Mouse (Mus musculus) forebrain, embryonic 14.5 days (tissue): ENCODE results near the gene Hipk4. TPM values are rescaled to one million over a fixed set of nuclear protein-coding genes. Genes with fewer than 3 reads are reported as not detected.
A peak's percentile ranks its signal among the peaks of the same experiment; 100 is the strongest.

Source experiments
- ATAC-seq: fragments of 200-750 bp; cut with Nextera tagmentation; 2 replicates; pipeline ENCODE4 v1.8.0; 2017; ENCODE audit warnings: mild to moderate bottlenecking, moderate library complexity
- DNase-seq: peaks from one replicate; pipeline ENCODE4 v3.0.0-alpha.2; 2015; ENCODE audit warnings: low spot score
- H3K27ac ChIP-seq: fragments of 300-500 bp; sonication (generic); 2 replicates; pipeline ENCODE4 v1.5.1; 2014; ENCODE audit warnings: low read depth, mild to moderate bottlenecking, control low read depth, low read length, moderate library complexity
- H3K27me3 ChIP-seq: fragments of 300-500 bp; sonication (generic); replicated peaks from 2 replicates; pipeline ENCODE4 v1.6.1; 2014; ENCODE audit warnings: low read length, control low read depth, mixed read lengths; ENCODE audit not compliant: control insufficient read depth, insufficient read depth
- H3K36me3 ChIP-seq: fragments of 300-500 bp; sonication (generic); 2 replicates; pipeline ENCODE4 v1.6.1; 2014; ENCODE audit warnings: low read length, control low read depth; ENCODE audit not compliant: control insufficient read depth, insufficient read depth
- H3K4me1 ChIP-seq: fragments of 300-500 bp; sonication (generic); 2 replicates; pipeline ENCODE4 v1.6.1; 2014; ENCODE audit warnings: antibody characterized with exemption, low read length, control low read depth; ENCODE audit not compliant: control insufficient read depth, insufficient read depth
- H3K4me2 ChIP-seq: fragments of 300-500 bp; sonication (generic); 2 replicates; pipeline ENCODE4 v1.6.1; 2014; ENCODE audit warnings: mild to moderate bottlenecking, control low read depth, low read length
- H3K4me3 ChIP-seq: fragments of 300-500 bp; sonication (generic); 2 replicates; pipeline ENCODE4 v1.5.1; 2014; ENCODE audit warnings: low read depth, low read length, control low read depth
- H3K9ac ChIP-seq: fragments of 300-500 bp; sonication (generic); 2 replicates; pipeline ENCODE4 v1.6.1; 2014; ENCODE audit warnings: mild to moderate bottlenecking, low read length, control low read depth, moderate library complexity
- H3K9me3 ChIP-seq: fragments of 300-500 bp; sonication (generic); replicated peaks from 2 replicates; pipeline ENCODE4 v1.6.1; 2016; ENCODE audit warnings: low read length, control low read depth, mixed read lengths; ENCODE audit not compliant: control insufficient read depth
- WGBS: fragments of 180-500 bp; shearing (Covaris S2); extraction: QIAGEN DNeasy Blood & Tissue Kit; methylation state at CpG from one replicate; pipeline ENCODE4 v1.1.7; 2014; 5-methylcytosine and 5-hydroxymethylcytosine counted together
- polyA plus RNA-seq: library from polyadenylated mRNA; unstranded; fragments of >200 nt; fragmentation: Nextera tagmentation; extraction: Ambion mirVana; gene quantifications from 2 replicates; pipeline ENCODE4 v1.2.1, GENCODE M21; 2014

Gene Hipk4
- polyA plus RNA-seq, 1 experiment from 2014 or later, result 0.08 TPM

DNA sequence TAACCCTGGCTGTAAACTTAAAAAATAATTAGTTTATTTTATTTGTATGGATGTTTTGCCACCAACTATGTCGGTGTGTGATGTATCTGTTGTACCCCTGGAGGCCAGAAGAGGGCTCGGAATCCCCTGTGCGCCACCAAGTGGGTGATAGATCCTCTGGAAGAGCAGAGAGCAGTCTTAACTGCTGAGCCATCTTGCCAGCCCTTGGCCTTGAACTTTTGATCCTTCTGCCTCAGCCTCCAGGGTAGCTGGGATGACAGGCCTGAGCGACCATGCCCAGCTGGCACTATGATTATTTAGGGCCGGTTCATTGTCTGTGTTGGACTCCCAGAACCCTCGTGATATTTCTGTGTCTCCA, 14.4 kb upstream of the Hipk4 start:
- ATAC-seq, result peak; percentile 30
- H3K9me3 ChIP-seq, result no peaks in the 10 kb centered on the region
- no peaks in the 10 kb centered on the region for H3K27me3 ChIP-seq
- H3K4me3 ChIP-seq, result peak overlapping the region; percentile 47; the same call in 1 of the 2 replicates
- DNase-seq, result peak; percentile 68
- H3K36me3 ChIP-seq, result no peaks in the 10 kb centered on the region
- H3K4me1 ChIP-seq, result peaks cover 5% of the 10 kb centered on the region; the same call in 1 of the 2 replicates
- H3K4me2 ChIP-seq, result peak overlapping the region; percentile 63
- no peak overlapping the region for H3K9ac ChIP-seq
- H3K27ac ChIP-seq, result peak overlapping the region; percentile 92; the same call in 1 of the 2 replicates
- WGBS, result 25% methylated on average over 6 of the region's 6 CpGs

DNA sequence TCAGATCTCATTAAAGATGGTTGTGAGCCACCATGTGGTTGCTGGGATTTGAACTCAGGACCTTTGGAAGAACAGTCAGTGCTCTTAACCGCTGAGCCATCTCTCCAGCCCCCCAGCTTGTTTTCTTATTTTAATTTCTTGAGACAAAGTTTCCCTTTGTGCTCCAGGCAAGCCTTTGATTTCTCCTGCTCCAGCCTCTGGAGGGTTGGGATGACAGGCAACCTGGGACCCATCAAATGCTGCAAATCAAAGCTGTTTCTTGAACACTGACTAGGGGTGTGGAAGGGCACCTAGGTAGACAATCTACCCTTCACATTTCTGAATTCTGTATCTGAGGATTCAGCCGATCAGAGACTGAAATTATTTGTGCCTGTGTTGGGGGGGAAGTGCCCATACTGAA, 12.3 kb upstream of the Hipk4 start:
- no peak overlapping the region for H3K9ac ChIP-seq
- H3K4me2 ChIP-seq, result no peak overlapping the region
- H3K27ac ChIP-seq, result no peak overlapping the region
- WGBS, result 87% methylated on average over 2 of the region's 2 CpGs
- H3K4me1 ChIP-seq, result peaks cover 5% of the 10 kb centered on the region; the same call in 1 of the 2 replicates
- no peak for DNase-seq
- ATAC-seq, result no peak
- H3K4me3 ChIP-seq, result no peak overlapping the region
- no peaks in the 10 kb centered on the region for H3K27me3 ChIP-seq
- no peaks in the 10 kb centered on the region for H3K9me3 ChIP-seq
- H3K36me3 ChIP-seq, result no peaks in the 10 kb centered on the region

DNA sequence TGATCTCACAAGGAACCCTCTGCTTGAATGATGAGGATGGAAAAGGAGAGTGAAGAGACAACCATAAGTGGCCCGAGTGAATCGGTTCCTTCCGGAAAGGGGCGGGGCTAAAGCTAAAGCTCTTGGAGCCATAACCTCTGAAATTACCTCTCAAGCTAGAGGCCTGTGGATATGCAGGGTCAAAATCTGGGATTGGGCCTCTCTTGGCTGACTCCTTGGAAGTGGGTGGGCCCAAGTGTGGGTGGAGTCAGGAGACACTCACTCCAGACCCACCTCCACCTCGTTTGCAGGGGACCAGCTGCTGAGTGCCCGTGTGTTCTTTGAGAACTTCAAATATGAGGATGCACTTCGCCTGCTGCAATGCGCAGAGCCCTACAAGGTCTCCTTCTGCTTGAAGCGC, 8.1 kb upstream of the Hipk4 start:
- H3K4me2 ChIP-seq, result no peak overlapping the region
- no peaks in the 10 kb centered on the region for H3K27me3 ChIP-seq
- no peaks in the 10 kb centered on the region for H3K9me3 ChIP-seq
- DNase-seq (no peak), ATAC-seq (no peak)
- H3K4me3 ChIP-seq, result no peak overlapping the region
- H3K36me3 ChIP-seq, result no peaks in the 10 kb centered on the region
- H3K9ac ChIP-seq, result no peak overlapping the region
- no peaks in the 10 kb centered on the region for H3K4me1 ChIP-seq
- no peak overlapping the region for H3K27ac ChIP-seq
- 75% methylated on average over 9 of the region's 9 CpGs for WGBS

DNA sequence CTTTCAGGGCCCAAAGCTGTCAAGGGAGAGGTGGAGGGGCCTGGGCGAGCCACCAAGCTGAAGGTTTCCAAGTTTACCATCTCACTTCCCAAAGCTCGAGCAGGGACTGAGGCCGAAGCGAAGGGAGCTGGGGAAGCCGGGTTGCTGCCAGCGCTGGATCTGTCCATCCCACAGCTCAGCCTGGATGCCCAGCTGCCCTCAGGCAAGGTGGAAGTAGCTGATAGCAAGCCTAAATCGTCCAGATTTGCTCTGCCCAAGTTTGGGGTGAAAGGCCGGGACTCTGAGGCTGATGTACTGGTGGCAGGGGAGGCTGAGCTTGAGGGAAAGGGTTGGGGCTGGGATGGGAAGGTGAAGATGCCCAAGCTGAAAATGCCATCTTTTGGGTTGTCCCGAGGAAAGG, 4.8 kb upstream of the Hipk4 start:
- DNase-seq (no peak), ATAC-seq (no peak)
- Histone ChIP-seq H3K27ac (no peak overlapping the region), H3K36me3 (no peaks in the 10 kb centered on the region), H3K4me1 (no peaks in the 10 kb centered on the region), H3K4me2 (no peak overlapping the region), H3K27me3 (no peaks in the 10 kb centered on the region), H3K9ac (no peak overlapping the region), H3K4me3 (no peak overlapping the region), H3K9me3 (no peaks in the 10 kb centered on the region)
- 85% methylated on average over 9 of the region's 9 CpGs for WGBS

DNA sequence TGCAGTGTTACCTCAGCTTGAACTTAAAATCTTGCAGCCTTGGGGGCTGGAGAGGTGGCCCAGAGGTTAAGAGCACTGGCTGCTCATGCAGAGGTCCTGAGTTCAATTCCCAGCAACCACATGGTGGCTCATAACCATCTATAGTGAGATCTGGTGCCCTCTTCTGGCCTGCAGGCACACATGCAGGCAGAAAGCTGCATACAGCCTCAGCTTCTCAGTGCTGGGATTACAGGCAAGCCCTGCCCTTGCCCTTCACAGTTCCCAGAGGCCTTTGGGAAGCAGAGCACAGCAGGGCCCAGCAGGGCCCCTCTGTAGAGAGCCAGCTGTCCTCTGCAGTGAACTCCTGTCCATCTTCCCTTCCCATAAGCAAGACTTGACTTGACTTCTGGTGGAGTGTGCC, 3.0 kb upstream of the Hipk4 start:
- Histone ChIP-seq H3K4me2 (no peak overlapping the region), H3K27ac (no peak overlapping the region), H3K27me3 (no peaks in the 10 kb centered on the region), H3K4me3 (no peak overlapping the region), H3K9ac (no peak overlapping the region), H3K9me3 (no peaks in the 10 kb centered on the region), H3K36me3 (no peaks in the 10 kb centered on the region), H3K4me1 (no peaks in the 10 kb centered on the region)
- DNase-seq, result no peak
- ATAC-seq, result no peak

DNA sequence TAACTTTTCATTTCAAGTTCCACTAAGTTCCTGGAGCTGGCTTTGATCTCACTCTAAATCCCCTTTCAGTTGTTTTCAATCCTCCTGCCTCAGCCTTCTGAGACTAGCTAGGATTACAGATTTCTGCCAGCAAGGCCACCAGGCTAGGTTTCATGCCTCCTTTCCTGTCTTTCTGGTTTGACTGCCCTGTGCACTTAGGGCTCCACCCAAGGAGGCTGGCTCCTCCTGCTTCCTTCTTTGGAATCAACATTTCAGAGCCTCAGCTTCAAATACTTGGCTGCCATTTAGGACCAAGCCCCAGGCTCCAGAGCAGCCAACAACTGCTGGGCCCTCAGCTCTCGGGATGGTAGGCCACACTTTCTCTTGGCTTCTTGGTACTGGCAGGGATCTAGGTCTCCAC, 2.5 kb upstream of the Hipk4 start:
- no peaks in the 10 kb centered on the region for H3K36me3 ChIP-seq
- WGBS, result 84% methylated on average over 1 of the region's 1 CpGs
- no peaks in the 10 kb centered on the region for H3K9me3 ChIP-seq
- no peaks in the 10 kb centered on the region for H3K27me3 ChIP-seq
- ATAC-seq (no peak), DNase-seq (no peak)
- H3K4me2 ChIP-seq, result no peak overlapping the region
- no peak overlapping the region for H3K9ac ChIP-seq
- H3K4me3 ChIP-seq, result no peak overlapping the region
- H3K27ac ChIP-seq, result no peak overlapping the region
- H3K4me1 ChIP-seq, result no peaks in the 10 kb centered on the region

DNA sequence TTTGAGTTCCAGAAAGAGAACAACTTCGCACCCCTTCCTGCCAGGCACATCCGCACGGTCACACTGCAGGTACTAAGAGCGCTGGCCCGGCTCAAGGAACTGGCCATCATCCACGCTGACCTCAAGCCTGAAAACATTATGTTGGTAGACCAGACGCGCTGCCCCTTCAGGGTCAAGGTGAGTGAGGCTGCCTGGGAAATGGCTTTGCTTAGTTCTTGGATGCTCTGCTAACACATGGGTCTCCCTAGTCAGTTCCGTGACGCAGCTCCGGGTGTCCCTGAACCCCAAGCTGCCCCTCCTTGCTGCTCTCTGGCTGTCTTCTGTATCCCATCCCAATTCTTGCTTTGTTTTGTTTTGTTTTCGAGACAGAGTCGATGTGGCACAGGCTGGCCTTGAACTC, 738 bp downstream of the Hipk4 start:
- no peaks in the 10 kb centered on the region for H3K36me3 ChIP-seq
- H3K9me3 ChIP-seq, result no peaks in the 10 kb centered on the region
- no peak overlapping the region for H3K4me2 ChIP-seq
- WGBS, result 95% methylated on average over 13 of the region's 13 CpGs
- no peaks in the 10 kb centered on the region for H3K27me3 ChIP-seq
- H3K4me1 ChIP-seq, result no peaks in the 10 kb centered on the region
- ATAC-seq (no peak), DNase-seq (no peak)
- no peak overlapping the region for H3K9ac ChIP-seq
- H3K27ac ChIP-seq, result no peak overlapping the region
- no peak overlapping the region for H3K4me3 ChIP-seq

DNA sequence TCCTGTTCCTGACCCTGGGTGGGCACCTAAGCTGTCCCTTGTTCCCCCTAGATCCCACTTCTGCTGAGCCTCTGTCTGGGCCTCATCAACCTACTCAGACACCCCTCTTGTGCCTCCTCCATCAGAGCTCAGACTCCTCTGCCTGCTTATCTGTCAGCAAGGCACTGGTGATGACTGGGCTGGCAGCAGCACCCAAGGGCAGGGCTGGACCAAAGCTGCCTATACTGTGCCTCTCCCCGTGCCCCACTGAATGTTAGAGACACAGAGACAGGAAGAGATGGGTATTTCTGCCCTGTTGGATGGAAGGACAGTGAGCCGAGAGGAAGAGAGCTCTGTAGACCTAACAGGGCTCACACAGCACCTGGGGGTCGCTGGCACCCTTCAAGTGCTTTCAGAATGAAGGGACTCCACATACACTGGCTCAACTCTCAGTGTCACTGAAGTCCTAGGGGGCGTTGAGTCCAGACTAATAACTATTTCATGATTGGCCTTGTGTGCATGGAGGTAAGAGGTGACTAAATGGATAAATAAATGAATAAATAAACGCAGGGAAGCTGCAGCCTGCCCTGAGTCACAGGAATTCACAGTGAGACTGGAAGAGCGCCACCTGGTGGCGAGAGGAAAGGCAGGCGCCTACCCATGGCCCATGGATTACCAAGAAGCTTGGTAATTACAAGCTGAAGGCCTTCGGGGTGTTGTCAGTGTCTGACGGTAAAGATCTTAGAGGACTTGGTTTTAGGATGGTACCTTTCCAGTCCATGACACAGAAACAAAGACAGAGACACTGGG, 3.2 kb downstream of the Hipk4 start:
- no peaks in the 10 kb centered on the region for H3K27me3 ChIP-seq
- H3K4me3 ChIP-seq, result no peak overlapping the region
- H3K9me3 ChIP-seq, result no peaks in the 10 kb centered on the region
- no peak overlapping the region for H3K4me2 ChIP-seq
- ATAC-seq (peak; percentile 87), DNase-seq (peak; percentile 91)
- WGBS, result 24% methylated on average over 10 of the region's 10 CpGs
- H3K9ac ChIP-seq, result no peak overlapping the region
- H3K4me1 ChIP-seq, result no peaks in the 10 kb centered on the region
- H3K27ac ChIP-seq, result no peak overlapping the region
- peaks cover 11% of the 10 kb centered on the region for H3K36me3 ChIP-seq

DNA sequence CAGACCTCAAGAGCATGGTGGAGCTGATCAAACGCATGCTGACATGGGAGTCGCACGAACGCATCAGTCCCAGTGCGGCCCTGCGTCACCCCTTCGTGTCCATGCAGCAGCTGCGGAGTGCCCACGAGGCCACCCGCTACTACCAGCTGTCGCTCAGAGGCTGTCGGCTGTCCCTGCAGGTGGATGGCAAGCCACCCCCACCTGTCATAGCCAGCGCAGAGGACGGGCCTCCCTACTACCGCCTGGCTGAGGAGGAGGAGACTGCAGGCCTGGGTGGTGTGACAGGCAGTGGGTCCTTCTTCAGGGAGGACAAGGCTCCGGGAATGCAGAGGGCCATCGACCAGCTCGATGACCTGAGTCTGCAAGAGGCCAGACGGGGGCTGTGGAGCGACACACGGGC, 6.0 kb downstream of the Hipk4 start:
- no peak for ATAC-seq
- WGBS, result 86% methylated on average over 21 of the region's 21 CpGs
- no peaks in the 10 kb centered on the region for H3K9me3 ChIP-seq

More for the DNA sequence above, 6.0 kb downstream of the Hipk4 start:
- DNase-seq, result no peak
- Histone ChIP-seq H3K4me1 (no peaks in the 10 kb centered on the region), H3K27ac (no peak overlapping the region), H3K4me3 (no peak overlapping the region), H3K36me3 (peaks cover 35% of the 10 kb centered on the region), H3K27me3 (no peaks in the 10 kb centered on the region), H3K9ac (no peak overlapping the region), H3K4me2 (no peak overlapping the region)
